Mouse (Mus musculus): ENCODE results near the gene Derl3. TPM values are rescaled to one million over a fixed set of nuclear protein-coding genes. Genes with fewer than 3 reads are reported as not detected.
"Not testable (repeated sequence)": the region's sequence is repeated elsewhere in the genome, so short reads cannot be mapped to it uniquely, and the experiment has no call there.

The Derl3 gene
- polyA plus RNA-seq, 1 experiment from 2014 or later: 2.1 TPM

DNA sequence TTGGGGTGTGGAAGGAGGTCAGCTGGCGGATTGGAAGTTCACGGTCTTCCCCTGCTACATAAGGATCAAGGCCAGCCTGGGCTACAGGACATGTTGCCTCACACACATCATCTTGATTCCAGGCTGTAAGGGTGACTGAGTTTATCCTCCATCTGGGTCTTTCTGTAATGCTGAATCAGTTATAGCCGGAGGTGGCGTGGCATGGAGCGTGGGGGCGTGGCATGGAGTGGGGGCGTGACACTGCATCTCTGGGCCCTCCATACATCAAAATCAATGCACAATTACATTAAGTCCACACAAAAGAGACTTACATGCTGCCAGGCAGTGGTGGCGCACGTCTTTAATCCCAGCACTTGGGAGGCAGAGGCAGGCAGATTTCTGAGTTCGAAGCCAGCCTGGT is 12.9 kb upstream of the Derl3 start:
- 97% methylated on average over 10 of the region's 10 CpGs for WGBS

DNA sequence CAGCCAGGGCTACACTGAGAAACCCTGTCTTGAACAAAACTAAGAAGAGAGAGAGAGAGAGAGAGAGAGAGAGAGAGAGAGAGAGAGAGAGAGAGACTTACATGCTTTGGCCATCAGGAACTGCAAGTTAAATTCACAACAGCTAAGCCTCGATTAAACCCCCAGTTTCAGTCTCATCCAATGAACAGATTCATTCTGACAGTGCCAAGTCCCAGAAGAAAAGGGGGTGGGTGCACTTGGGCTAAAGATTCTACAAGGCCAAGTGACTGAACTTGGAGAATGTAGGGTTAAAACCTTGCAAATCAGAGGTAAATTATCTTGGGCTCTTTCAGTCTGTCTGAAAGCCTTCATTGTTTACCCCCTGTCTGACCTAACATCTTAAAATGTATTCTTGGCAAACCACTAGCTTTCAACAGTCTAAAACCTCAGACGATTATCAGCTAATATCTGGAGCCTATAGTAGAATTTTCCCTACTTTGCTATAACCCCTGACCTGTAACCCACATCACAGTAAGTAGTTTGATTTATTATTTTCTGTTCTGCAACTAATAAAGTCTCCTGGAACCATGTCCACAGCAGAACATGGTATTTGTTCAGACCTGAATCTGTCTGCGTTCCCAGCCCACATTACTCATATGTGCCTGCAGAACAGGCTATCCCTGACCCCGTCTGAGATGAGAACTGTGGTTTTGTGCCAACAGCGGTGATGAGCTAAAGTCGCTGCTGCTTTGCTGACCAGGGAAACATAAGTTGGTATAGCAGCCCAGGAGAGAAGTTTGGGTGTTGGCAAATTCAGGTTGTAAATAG is 12.2 kb upstream of the Derl3 start:
- no peaks in the 10 kb centered on the region for H3K9me3 ChIP-seq
- ATAC-seq (replicated peaks): no peak
- H3K4me2 ChIP-seq: no peak overlapping the region
- H3K4me3 ChIP-seq: no peak overlapping the region
- no peak overlapping the region for H3K9ac ChIP-seq
- WGBS: 57% methylated on average over 6 of the region's 6 CpGs
- H3K27me3 ChIP-seq (replicated peaks): no peaks in the 10 kb centered on the region
- H3K27ac ChIP-seq: no peak overlapping the region
- no peaks in the 10 kb centered on the region for H3K36me3 ChIP-seq (replicated peaks)
- no peaks in the 10 kb centered on the region; the same call in 1 of the 2 replicates for H3K4me1 ChIP-seq

More for the DNA sequence above, 12.9 kb upstream of the Derl3 start:
- no peak for ATAC-seq (replicated peaks)
- H3K9ac ChIP-seq: no peak overlapping the region
- no peaks in the 10 kb centered on the region for H3K36me3 ChIP-seq (replicated peaks)
- no peak overlapping the region for H3K27ac ChIP-seq
- no peaks in the 10 kb centered on the region for H3K27me3 ChIP-seq (replicated peaks)
- no peak overlapping the region for H3K4me3 ChIP-seq
- H3K4me2 ChIP-seq: no peak overlapping the region
- no peaks in the 10 kb centered on the region for H3K9me3 ChIP-seq
- no peaks in the 10 kb centered on the region; the same call in 1 of the 2 replicates for H3K4me1 ChIP-seq

DNA sequence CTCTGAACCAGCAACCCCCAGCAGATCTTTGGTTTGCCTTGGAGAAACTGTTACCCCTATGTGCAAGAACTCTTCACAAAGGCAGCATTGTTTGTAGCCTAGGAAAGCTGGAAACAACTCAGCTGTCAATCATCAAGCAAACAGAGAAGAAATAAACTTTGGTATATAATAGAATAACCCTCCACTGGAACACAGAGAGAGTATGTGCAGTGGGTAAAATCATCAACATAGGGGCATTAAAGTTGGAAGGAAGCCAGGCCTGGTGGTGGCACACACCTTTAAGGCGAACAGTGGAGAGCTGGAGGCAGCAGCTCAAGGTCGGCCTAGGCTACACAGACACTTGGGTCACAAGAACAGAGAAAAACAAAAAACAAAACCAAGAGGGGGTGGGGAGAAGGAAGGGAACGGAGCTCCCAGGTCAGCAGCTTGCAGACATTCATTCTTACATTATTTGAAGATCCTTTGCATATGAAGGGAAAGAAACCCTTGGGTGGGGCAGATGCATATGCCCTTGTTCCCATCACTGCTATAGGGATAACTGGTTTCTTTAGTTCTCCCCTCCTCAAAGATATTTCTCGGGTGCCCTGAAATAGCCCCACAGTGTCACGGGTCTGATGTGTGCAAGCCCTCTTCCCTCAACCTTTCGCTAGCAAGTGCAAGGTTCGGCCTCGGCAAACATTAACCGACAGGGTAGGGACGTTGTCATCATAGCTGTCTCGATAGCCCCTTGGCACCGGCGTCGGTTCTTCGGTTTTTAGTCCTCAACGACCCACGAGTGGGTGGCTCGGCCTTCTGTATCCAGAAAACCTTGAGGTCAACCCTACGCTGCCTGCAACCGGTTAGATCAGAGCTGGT is 11.4 kb upstream of the Derl3 start:
- Histone ChIP-seq H3K4me2 (no peak overlapping the region), H3K27ac (no peak overlapping the region), H3K36me3 (replicated peaks) (no peaks in the 10 kb centered on the region), H3K9ac (no peak overlapping the region), H3K4me3 (no peak overlapping the region), H3K9me3 (no peaks in the 10 kb centered on the region), H3K27me3 (replicated peaks) (no peaks in the 10 kb centered on the region), H3K4me1 (no peaks in the 10 kb centered on the region; the same call in 1 of the 2 replicates)
- no peak for ATAC-seq (replicated peaks)
- WGBS: 16% methylated on average over 20 of the region's 20 CpGs

DNA sequence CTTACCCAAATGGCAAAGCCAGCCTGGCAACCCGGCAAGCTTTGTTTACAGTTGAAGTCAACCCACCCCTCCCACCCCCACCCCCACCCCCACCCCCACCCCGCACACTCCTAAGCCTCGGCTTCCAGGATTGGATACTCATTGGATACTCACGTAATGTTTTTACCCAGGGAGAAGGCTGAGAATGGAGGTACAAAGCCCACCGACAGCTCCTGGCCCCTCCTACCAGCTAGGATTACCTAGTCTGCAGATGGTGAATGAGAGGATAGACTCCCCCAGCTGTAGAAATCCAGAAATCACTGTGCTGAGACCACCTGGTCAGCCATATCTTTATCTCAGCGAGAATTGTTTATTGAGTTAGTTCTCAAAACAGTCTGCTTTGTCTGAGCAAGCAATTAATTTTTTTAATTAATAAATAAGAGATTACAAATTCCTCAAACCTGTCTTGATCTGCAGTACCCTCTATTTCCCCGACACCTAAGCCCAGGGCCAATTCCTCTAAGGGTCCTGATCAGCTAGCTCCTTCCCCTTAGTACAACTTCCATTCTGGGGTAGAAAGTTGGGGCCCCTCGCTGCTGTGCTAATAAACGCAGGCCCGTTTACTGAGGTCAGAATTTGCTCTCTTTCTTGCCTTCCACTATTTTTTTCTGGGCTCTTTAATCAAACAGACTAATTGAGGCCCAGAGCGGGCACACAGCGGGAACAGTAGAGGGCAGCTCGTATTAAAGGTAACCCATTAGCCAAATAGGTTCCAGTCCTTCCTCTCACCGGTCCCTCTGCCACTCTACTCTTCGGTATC is 10.6 kb upstream of the Derl3 start:
- Histone ChIP-seq H3K4me3 (no peak overlapping the region), H3K27me3 (replicated peaks) (no peaks in the 10 kb centered on the region), H3K9ac (no peak overlapping the region), H3K9me3 (no peaks in the 10 kb centered on the region), H3K27ac (no peak overlapping the region), H3K4me2 (peak overlapping the region; percentile 31; the same call in 1 of the 2 replicates), H3K4me1 (no peaks in the 10 kb centered on the region; the same call in 1 of the 2 replicates), H3K36me3 (replicated peaks) (no peaks in the 10 kb centered on the region)
- no peak for ATAC-seq (replicated peaks)
- 5% methylated on average over 15 of the region's 15 CpGs for WGBS

DNA sequence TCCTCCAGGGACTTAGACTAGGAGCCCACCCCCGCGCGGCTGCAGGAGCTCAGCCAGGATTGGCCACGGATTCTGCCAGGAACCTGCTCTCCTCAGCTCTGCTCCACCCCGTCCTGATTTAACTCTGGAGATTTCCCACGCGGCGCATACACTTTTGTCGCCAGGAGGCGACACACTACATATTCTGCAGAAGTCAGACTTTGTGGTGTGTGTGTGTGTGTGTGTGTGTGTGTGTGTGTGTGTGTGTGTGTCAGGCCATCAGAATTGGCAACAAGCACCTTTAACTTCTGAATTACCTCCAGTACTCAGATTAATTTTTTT is 10.0 kb upstream of the Derl3 start:
- no peak overlapping the region for H3K27ac ChIP-seq
- H3K9ac ChIP-seq: no peak overlapping the region
- H3K9me3 ChIP-seq: no peaks in the 10 kb centered on the region
- ATAC-seq (replicated peaks): 0 out of 2 replicates have a peak, but pooled peaks have one; percentile 43
- H3K4me2 ChIP-seq: peak overlapping the region; percentile 31; the same call in 1 of the 2 replicates
- H3K27me3 ChIP-seq (replicated peaks): no peaks in the 10 kb centered on the region
- no peaks in the 10 kb centered on the region for H3K36me3 ChIP-seq (replicated peaks)
- H3K4me1 ChIP-seq: no peaks in the 10 kb centered on the region; the same call in 1 of the 2 replicates
- H3K4me3 ChIP-seq: no peak overlapping the region
- WGBS: 2% methylated on average over 10 of the region's 10 CpGs

DNA sequence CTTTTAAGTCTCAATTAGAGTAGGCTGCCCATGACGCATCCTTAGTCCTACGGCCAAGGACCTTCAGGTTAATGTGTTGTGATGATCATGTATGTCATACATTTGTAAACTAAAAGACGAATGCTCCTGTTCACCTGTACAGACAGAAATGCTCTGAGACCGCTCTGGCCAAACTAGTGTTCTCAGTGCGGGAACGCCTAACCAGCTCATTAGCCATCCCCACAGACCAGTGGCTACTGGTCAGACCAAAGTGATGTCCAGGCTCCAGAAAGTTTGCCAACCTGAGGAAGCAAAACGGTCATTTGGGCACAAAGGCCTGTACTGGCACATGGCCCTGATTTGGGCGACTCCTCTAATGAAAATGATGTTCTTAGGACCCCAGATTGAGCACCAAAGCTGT is 8.5 kb upstream of the Derl3 start:
- Histone ChIP-seq H3K4me2 (no peak overlapping the region), H3K4me1 (no peaks in the 10 kb centered on the region; the same call in 1 of the 2 replicates), H3K27me3 (replicated peaks) (no peaks in the 10 kb centered on the region), H3K27ac (no peak overlapping the region), H3K9me3 (no peaks in the 10 kb centered on the region), H3K4me3 (no peak overlapping the region), H3K9ac (no peak overlapping the region), H3K36me3 (replicated peaks) (no peaks in the 10 kb centered on the region)
- WGBS: 94% methylated on average over 8 of the region's 8 CpGs
- ATAC-seq (replicated peaks): no peak

DNA sequence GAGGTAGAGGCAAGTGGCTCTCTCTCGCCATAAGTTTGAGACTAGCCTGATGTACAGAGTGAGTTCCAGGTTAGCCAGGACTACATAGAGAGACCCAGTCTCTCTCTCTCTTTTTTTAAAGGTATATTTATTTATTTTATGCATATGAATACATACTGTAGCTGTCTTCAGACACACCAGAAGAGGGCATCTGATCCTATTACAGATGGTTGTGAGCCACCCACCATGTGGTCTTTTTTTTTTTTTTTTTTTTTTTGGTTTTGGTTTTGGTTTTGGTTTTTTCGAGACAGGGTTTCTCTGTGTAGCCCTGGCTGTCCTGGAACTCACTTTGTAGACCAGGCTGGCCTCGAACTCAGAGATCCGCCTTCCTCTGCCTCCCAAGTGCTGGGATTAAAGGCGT is 5.7 kb upstream of the Derl3 start:
- not testable (repeated sequence) for ATAC-seq (replicated peaks); H3K9ac ChIP-seq; H3K4me2 ChIP-seq; H3K4me1 ChIP-seq; H3K27ac ChIP-seq; H3K27me3 ChIP-seq (replicated peaks); H3K4me3 ChIP-seq; H3K36me3 ChIP-seq (replicated peaks); H3K9me3 ChIP-seq
- WGBS: 89% methylated on average over 5 of the region's 5 CpGs

DNA sequence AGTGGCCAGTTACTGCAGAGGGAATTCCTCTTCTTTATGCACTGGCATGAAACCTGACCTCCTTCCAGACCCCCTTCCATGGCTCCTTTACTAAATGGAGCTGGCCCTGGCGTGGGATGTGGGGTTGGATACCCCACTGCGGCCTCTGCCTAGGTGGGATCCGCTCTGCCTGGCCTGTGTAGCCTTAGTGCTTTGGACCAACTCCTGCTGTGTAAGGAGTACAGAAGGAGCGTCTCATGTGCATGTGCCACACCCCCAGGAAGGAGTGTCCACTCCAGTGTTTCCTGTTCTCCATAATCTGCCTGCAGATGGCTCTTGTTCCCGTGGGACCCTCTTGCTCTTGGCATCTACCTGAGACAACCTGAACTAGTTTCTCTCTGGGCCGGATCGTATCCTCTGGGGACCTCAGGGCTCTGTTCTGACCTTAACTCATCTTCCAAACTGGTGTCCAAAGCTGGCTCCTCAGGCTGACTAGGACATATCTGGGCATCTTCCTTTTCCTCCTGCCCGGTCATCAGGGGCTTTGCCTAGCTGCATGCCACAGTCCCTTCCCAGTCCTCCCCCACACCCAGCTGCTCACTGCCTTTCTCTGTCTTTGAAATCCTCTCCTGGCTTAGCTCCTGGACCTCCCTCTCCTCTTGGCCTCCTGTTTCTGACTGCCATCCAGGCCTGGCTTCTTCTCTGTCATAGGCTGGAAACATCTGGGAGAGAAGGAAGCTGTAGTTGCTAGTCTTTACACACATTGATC is 3.6 kb upstream of the Derl3 start:
- no peaks in the 10 kb centered on the region for H3K27me3 ChIP-seq (replicated peaks)
- no peak overlapping the region for H3K4me3 ChIP-seq
- H3K4me2 ChIP-seq: no peak overlapping the region
- no peak for ATAC-seq (replicated peaks)
- no peaks in the 10 kb centered on the region for H3K36me3 ChIP-seq (replicated peaks)
- WGBS: 50% methylated on average over 8 of the region's 8 CpGs
- H3K9ac ChIP-seq: no peak overlapping the region
- peaks cover 6% of the 10 kb centered on the region for H3K4me1 ChIP-seq
- no peak overlapping the region for H3K27ac ChIP-seq
- H3K9me3 ChIP-seq: no peaks in the 10 kb centered on the region

DNA sequence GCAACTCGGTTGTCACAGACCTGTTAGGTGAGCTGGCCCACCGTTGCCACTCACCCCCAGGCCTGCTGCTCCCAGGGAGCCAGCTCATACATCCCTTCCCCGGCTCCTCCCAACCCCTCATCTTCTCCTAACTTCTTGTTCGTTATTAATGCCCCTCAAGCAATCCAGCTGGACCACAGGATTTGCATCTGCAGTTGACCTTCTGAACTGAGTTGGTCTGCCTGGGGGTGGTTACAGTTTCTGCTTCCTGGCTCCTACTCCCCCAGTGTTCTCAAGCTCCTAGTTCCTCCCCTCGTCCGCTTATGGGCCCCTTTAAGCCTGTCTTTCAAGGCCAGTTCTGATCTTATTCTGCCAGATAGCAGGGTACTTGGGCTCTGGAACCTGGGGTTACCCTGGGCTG is 1.4 kb downstream of the Derl3 start:
- Histone ChIP-seq H3K4me1 (peaks cover 10% of the 10 kb centered on the region), H3K9me3 (no peaks in the 10 kb centered on the region), H3K9ac (no peak overlapping the region), H3K4me2 (no peak overlapping the region), H3K27me3 (replicated peaks) (no peaks in the 10 kb centered on the region), H3K4me3 (no peak overlapping the region), H3K36me3 (replicated peaks) (peaks cover 27% of the 10 kb centered on the region), H3K27ac (no peak overlapping the region)
- ATAC-seq (replicated peaks): no peak
- 75% methylated on average over 6 of the region's 6 CpGs for WGBS

DNA sequence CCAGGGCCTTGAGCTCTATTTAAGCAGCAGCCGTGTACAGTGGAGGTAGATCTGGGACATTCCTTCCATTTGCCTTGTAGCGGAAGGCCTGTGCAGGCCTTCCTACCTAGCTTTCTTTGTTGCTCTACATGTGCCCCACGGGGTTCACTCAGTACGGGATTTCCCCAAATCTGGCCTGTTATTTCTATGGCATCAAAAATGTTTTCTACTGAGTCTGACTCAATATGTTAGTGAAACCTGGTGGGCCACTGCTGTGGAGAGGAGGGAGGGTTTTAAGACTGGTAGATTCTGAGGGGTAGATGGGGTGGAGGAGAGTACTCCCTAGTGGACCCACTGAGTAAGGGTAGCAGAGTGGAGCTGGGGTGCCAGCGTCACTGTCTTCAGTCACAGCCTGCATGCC is 2.5 kb downstream of the Derl3 start:
- 92% methylated on average over 5 of the region's 5 CpGs for WGBS
- no peak overlapping the region for H3K9ac ChIP-seq
- no peak for ATAC-seq (replicated peaks)
- peaks cover 10% of the 10 kb centered on the region for H3K4me1 ChIP-seq
- H3K9me3 ChIP-seq: no peaks in the 10 kb centered on the region
- H3K36me3 ChIP-seq (replicated peaks): peaks cover 32% of the 10 kb centered on the region
- H3K4me2 ChIP-seq: no peak overlapping the region
- no peak overlapping the region for H3K4me3 ChIP-seq
- H3K27ac ChIP-seq: no peak overlapping the region
- no peaks in the 10 kb centered on the region for H3K27me3 ChIP-seq (replicated peaks)

DNA sequence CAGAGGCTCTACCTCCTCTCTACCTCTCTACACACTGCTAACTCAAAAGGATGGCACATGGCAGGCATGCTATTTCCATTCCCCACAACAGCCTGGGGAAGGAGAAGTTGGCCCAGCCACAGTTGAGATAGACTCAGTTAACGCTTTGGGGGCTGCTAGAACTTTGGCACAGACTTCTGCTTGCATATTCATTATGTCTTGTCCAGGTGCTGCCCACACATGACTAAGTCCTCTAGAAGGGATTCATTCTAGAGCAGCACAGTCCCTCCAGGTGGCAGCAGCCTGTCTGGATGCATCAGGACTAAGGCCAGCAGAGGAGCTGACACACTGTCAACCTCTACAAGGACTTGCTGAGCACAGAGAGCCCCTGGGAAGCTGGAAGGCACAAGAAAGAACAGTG is 3.0 kb downstream of the Derl3 start:
- 80% methylated on average over 1 of the region's 1 CpGs for WGBS

More for the DNA sequence above, 3.0 kb downstream of the Derl3 start:
- Histone ChIP-seq H3K36me3 (replicated peaks) (peaks cover 35% of the 10 kb centered on the region), H3K4me3 (no peak overlapping the region), H3K27ac (no peak overlapping the region), H3K9ac (no peak overlapping the region), H3K9me3 (no peaks in the 10 kb centered on the region), H3K27me3 (replicated peaks) (no peaks in the 10 kb centered on the region), H3K4me2 (no peak overlapping the region), H3K4me1 (peaks cover 10% of the 10 kb centered on the region)
- no peak for ATAC-seq (replicated peaks)

All from midbrain, embryonic 15.5 days (tissue).